Mouse (Mus musculus) limb, embryonic 11.5 days (tissue): ENCODE measurements around the gene Nup43. TPM values are rescaled to one million over a fixed set of nuclear protein-coding genes. Genes with fewer than 3 reads are reported as not detected.
A peak's percentile ranks its signal among the peaks of the same experiment; 100 is the strongest.

Experiments used
- ATAC-seq: fragments of 200-750 bp; cut with Nextera tagmentation; 2 replicates; pipeline ENCODE4 v1.8.0; 2017; ENCODE audit warnings: low read depth; ENCODE audit not compliant: insufficient number of reproducible peaks, low FRiP score, low TSS enrichment
- DNase-seq: peaks from one replicate; pipeline ENCODE4 v3.0.0-alpha.2; 2015; ENCODE audit warnings: low spot score
- H3K27ac ChIP-seq: fragments of 300-500 bp; sonication (generic); replicated peaks from 2 replicates; pipeline ENCODE4 v1.5.1; 2014; ENCODE audit warnings: low read depth, mild to moderate bottlenecking, low read length
- H3K27me3 ChIP-seq: fragments of 300-500 bp; sonication (generic); 2 replicates; pipeline ENCODE4 v1.6.1; 2014; ENCODE audit warnings: mild to moderate bottlenecking, low read length, mixed read lengths; ENCODE audit not compliant: control insufficient read depth, insufficient read depth
- H3K36me3 ChIP-seq: fragments of 300-500 bp; sonication (generic); 2 replicates; pipeline ENCODE4 v1.6.1; 2014; ENCODE audit warnings: mild to moderate bottlenecking, low read length, moderate library complexity, mixed read lengths; ENCODE audit not compliant: control insufficient read depth, insufficient read depth
- H3K4me1 ChIP-seq: fragments of 300-500 bp; sonication (generic); 2 replicates; pipeline ENCODE4 v1.6.1; 2014; ENCODE audit warnings: low read length, mixed read lengths; ENCODE audit not compliant: control insufficient read depth, insufficient read depth
- H3K4me2 ChIP-seq: fragments of 300-500 bp; sonication (generic); 2 replicates; pipeline ENCODE4 v1.6.1; 2014; ENCODE audit warnings: low read depth, mild to moderate bottlenecking, moderate library complexity; ENCODE audit not compliant: severe bottlenecking
- H3K4me3 ChIP-seq: fragments of 300-500 bp; sonication (generic); 2 replicates; pipeline ENCODE4 v1.5.1; 2014; ENCODE audit warnings: low read depth, low read length
- H3K9ac ChIP-seq: fragments of 300-500 bp; sonication (generic); 2 replicates; pipeline ENCODE4 v1.6.1; 2014; ENCODE audit warnings: mild to moderate bottlenecking, low read length
- H3K9me3 ChIP-seq: fragments of 300-500 bp; sonication (generic); 2 replicates; pipeline ENCODE4 v1.6.1; 2016; ENCODE audit warnings: low read length; ENCODE audit not compliant: control insufficient read depth
- WGBS: fragments of 180-500 bp; shearing (Covaris S2); extraction: QIAGEN DNeasy Blood & Tissue Kit; methylation state at CpG from one replicate; pipeline ENCODE4 v1.1.7; 2014; 5-methylcytosine and 5-hydroxymethylcytosine counted together
- polyA plus RNA-seq: library from polyadenylated mRNA; unstranded; fragments of >200 nt; fragmentation: Nextera tagmentation; extraction: Ambion mirVana; gene quantifications from 2 replicates; pipeline ENCODE4 v1.2.1, GENCODE M21; 2014

The Nup43 gene
- polyA plus RNA-seq, 1 experiment from 2014 or later: 80.2 TPM

- H3K36me3 ChIP-seq: peaks cover 22% of the 10 kb centered on the region
- no peak overlapping the region for H3K27ac ChIP-seq
- DNase-seq: no peak
- H3K4me2 ChIP-seq: no peak overlapping the region
- no peak overlapping the region for H3K9ac ChIP-seq
- H3K4me1 ChIP-seq: no peaks in the 10 kb centered on the region
- H3K4me3 ChIP-seq: no peak overlapping the region
- ATAC-seq: no peak
- H3K27me3 ChIP-seq: no peaks in the 10 kb centered on the region
- no peaks in the 10 kb centered on the region for H3K9me3 ChIP-seq
- WGBS: 94% methylated on average over 6 of the region's 6 CpGs
These were observed 35.3 kb downstream of the Nup43 start for GRCm38 (mm10) chr10:7702586-7702985.

DNA sequence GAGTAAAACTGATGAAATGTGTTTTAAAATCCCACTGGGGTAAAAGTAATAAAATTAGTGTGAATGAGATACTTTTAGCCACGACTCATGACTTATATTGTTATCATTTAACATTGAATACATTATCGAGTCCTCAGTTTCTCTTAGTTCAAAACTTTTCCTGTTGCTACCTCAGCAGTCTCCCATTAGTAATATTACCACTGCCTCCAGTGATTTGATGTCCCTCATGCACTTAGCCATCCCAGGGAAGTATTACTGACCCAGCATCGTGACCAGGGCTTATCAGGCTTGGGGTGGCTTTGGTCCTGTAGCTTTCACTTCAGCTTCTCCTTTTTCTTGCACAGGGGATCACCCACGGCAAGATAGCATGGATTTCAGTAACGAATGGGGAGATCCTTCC is 42.8 kb downstream of the Nup43 start:
- DNase-seq (no peak), ATAC-seq (no peak)
- Histone ChIP-seq H3K4me2 (no peak overlapping the region), H3K4me1 (no peaks in the 10 kb centered on the region), H3K9me3 (no peaks in the 10 kb centered on the region), H3K4me3 (no peak overlapping the region), H3K27me3 (no peaks in the 10 kb centered on the region), H3K27ac (no peak overlapping the region), H3K36me3 (peaks cover 23% of the 10 kb centered on the region; the same call in 1 of the 2 replicates), H3K9ac (no peak overlapping the region)
- WGBS: 89% methylated on average over 5 of the region's 5 CpGs

- H3K4me2 ChIP-seq: no peak overlapping the region
- 93% methylated on average over 13 of the region's 13 CpGs for WGBS
- H3K9me3 ChIP-seq: no peaks in the 10 kb centered on the region
- DNase-seq: no peak
- ATAC-seq: no peak
- no peak overlapping the region for H3K9ac ChIP-seq
- H3K36me3 ChIP-seq: peaks cover 20% of the 10 kb centered on the region; the same call in 1 of the 2 replicates
- H3K4me3 ChIP-seq: no peak overlapping the region
- no peaks in the 10 kb centered on the region for H3K27me3 ChIP-seq
- H3K4me1 ChIP-seq: no peaks in the 10 kb centered on the region
- no peak overlapping the region for H3K27ac ChIP-seq
These were observed 45.2 kb downstream of the Nup43 start for GRCm38 (mm10) chr10:7712506-7712905.

DNA sequence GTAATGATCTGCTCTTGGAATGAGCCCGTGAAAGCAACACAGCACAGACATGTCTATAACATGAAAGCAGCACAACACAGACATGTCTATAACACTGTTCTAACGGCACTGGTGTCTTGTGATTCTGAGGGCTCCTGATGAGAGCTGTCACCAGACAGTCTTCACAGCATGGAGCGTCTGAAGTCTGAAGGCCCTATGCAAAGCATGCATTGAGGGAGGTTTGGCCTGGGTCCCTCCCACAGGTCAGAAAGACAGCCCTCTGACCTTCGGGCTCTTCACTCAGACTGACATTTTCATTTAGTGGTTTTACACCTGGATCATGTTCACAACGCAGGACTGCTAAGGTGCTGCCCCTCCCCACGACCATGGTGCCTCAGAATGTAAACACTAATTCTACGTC is 47.8 kb downstream of the Nup43 start:
- Histone ChIP-seq H3K9me3 (no peaks in the 10 kb centered on the region), H3K4me3 (no peak overlapping the region), H3K36me3 (peaks cover 20% of the 10 kb centered on the region; the same call in 1 of the 2 replicates), H3K27me3 (no peaks in the 10 kb centered on the region), H3K9ac (no peak overlapping the region), H3K4me1 (no peaks in the 10 kb centered on the region), H3K27ac (no peak overlapping the region), H3K4me2 (no peak overlapping the region)
- no peak for DNase-seq
- no peak for ATAC-seq
- 75% methylated on average over 7 of the region's 7 CpGs for WGBS

GRCm38 (mm10) chr10:7725751-7726500 is 58.6 kb downstream of the Nup43 start, which contains the start of gene Katna1:
Gene Katna1, plus strand, starts transcription at chr10:7726000.
- no peak within 1 kb of the TSS for H3K27ac ChIP-seq
- ATAC-seq: peak; percentile 96
- under 1% methylated on average over 49 of the region's 49 CpGs for WGBS

DNA sequence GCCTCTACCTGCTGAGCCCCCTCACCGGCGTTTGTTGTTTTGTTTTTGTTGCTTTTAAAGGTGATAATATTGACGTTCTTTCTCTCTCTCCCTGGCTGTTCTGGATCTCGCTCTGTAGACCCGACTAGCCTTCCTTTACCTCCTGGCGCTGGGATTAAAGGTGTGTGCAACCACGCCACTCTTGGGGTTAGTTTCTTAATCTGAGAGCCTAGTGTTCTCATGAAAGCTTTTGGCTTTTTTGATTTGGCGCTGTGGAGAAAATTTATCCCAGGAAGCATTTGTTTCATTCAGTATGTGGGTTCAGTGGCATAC is 59.2 kb downstream of the Nup43 start:
- 0% methylated on average over 8 of the region's 8 CpGs for WGBS
- Histone ChIP-seq H3K4me1 (no peaks in the 10 kb centered on the region), H3K27ac (no peak overlapping the region), H3K27me3 (no peaks in the 10 kb centered on the region), H3K36me3 (no peaks in the 10 kb centered on the region), H3K9me3 (no peaks in the 10 kb centered on the region), H3K4me2 (peak overlapping the region; percentile 67), H3K9ac (peak overlapping the region; percentile 72), H3K4me3 (peak overlapping the region; percentile 69)
- DNase-seq (no peak), ATAC-seq (no peak)

More at GRCm38 (mm10) chr10:7725751-7726500, 58.6 kb downstream of the Nup43 start, which contains the start of gene Katna1:
- peak within 1 kb of the TSS; percentile 69 for H3K4me3 ChIP-seq
- H3K4me2 ChIP-seq: peak within 1 kb of the TSS; percentile 67
- H3K9ac ChIP-seq: peak within 1 kb of the TSS; percentile 72
- DNase-seq: peak; percentile 96
- no peaks in the 10 kb centered on the region for H3K9me3 ChIP-seq
- H3K4me1 ChIP-seq: no peaks in the 10 kb centered on the region
- no peaks in the 10 kb centered on the region for H3K36me3 ChIP-seq
- H3K27me3 ChIP-seq: no peaks in the 10 kb centered on the region

GRCm38 (mm10) chr10:7727011-7727410 is 59.7 kb downstream of the Nup43 start:
- H3K27me3 ChIP-seq: no peaks in the 10 kb centered on the region
- H3K4me3 ChIP-seq: peak overlapping the region; percentile 69
- no peak overlapping the region for H3K27ac ChIP-seq
- H3K4me2 ChIP-seq: peak overlapping the region; percentile 67
- no peaks in the 10 kb centered on the region for H3K4me1 ChIP-seq
- H3K36me3 ChIP-seq: no peaks in the 10 kb centered on the region
- 13% methylated on average over 3 of the region's 3 CpGs for WGBS
- H3K9ac ChIP-seq: no peak overlapping the region
- DNase-seq (no peak), ATAC-seq (no peak)
- no peaks in the 10 kb centered on the region for H3K9me3 ChIP-seq
